Mouse (Mus musculus) bone marrow macrophage, adult 2 months (primary cell): ENCODE results near the gene Ubxn11. TPM values are rescaled to one million over a fixed set of nuclear protein-coding genes. Genes with fewer than 3 reads are reported as not detected.

ENCODE experiments used
- H3K27ac ChIP-seq: 2 replicates; pipeline ENCODE4 v1.5.1; 2012; ENCODE audit warnings: low read depth, low read length; ENCODE audit not compliant: insufficient read depth
- H3K4me1 ChIP-seq: 2 replicates; pipeline ENCODE4 v1.6.1; 2012; ENCODE audit warnings: low read length; ENCODE audit not compliant: control insufficient read depth, insufficient read depth
- H3K4me3 ChIP-seq: 2 replicates; pipeline ENCODE4 v1.5.1; 2012; ENCODE audit warnings: mild to moderate bottlenecking, low read length, moderate library complexity; ENCODE audit not compliant: insufficient read depth
- CTCF ChIP-seq: IDR thresholded peaks from 2 replicates; pipeline ENCODE4 v1.5.1; 2012; ENCODE audit warnings: low read depth, mild to moderate bottlenecking, low read length, moderate library complexity
- POLR2A ChIP-seq: IDR thresholded peaks from 2 replicates; pipeline ENCODE4 v1.6.1; 2012; ENCODE audit warnings: mild to moderate bottlenecking, low read depth, low read length, borderline replicate concordance
- polyA plus RNA-seq: library from polyadenylated mRNA; stranded (reverse); fragments of >200 nt; gene quantifications from 2 replicates; pipeline ENCODE4 v1.2.4, GENCODE M21; 2012; ENCODE audit not compliant: missing spikeins, insufficient read depth, insufficient read length

Gene Ubxn11
- polyA plus RNA-seq, 1 experiment: 5.8 TPM

GRCm38 (mm10) chr4:134102742-134103119 lies 361 bp downstream of the Ubxn11 start:
- Histone ChIP-seq H3K4me1 (peaks cover 35% of the 10 kb centered on the region), H3K4me3 (peak overlapping the region; percentile 96), H3K27ac (no peak overlapping the region)
- no peak for TF ChIP-seq POLR2A
- no peak for TF ChIP-seq CTCF

DNA sequence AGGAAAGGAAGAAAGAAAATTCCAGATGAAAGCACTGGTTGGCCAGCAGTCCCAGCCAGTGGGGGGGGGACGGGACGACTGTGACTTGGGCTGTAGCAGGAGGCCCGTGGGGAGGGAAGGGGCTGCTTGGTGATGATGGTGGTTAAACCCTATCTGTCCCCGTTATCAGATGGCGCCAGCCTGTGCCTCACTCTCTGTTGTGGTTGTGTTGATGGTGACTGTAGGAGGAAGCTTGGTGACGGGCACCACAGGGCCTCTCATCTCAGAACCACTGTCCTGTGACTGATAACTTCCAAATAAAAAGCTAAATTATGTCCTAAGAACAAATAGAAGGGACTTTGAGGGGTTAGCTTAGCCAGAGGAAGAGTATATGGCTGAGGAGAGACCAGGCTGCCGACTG lies 3.7 kb downstream of the Ubxn11 start:
- Histone ChIP-seq H3K27ac (no peak overlapping the region), H3K4me1 (peaks cover 29% of the 10 kb centered on the region), H3K4me3 (no peak overlapping the region)
- TF ChIP-seq CTCF (no peak), POLR2A (no peak)

- peaks cover 32% of the 10 kb centered on the region for H3K4me1 ChIP-seq
- TF ChIP-seq CTCF (no peak), POLR2A (no peak)
- H3K27ac ChIP-seq: no peak overlapping the region
- no peak overlapping the region for H3K4me3 ChIP-seq
Observed at GRCm38 (mm10) chr4:134107730-134108129, 5.4 kb downstream of the Ubxn11 start.

GRCm38 (mm10) chr4:134108196-134108595 lies 5.8 kb downstream of the Ubxn11 start:
- H3K4me1 ChIP-seq: peaks cover 32% of the 10 kb centered on the region

DNA sequence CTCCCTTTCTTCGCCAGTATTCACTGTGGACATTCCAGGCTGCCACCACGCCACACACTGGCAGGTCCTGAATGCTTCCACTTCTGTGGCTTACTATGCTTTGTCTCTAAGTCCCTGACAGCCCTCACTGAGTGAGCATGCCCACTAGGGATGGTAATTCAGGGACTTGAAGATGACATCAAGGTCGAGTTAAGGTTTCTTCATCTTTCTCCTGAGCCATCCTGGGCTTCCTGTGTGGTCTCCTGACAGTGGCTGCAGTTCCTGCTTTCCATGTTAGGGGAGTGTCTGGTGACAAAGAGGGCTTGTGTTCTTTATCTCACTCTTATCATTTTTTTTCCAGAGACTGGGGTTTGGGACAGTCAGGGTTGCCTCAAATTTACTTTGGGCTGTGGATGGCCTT lies 8.3 kb downstream of the Ubxn11 start:
- H3K4me3 ChIP-seq: no peak overlapping the region
- peaks cover 36% of the 10 kb centered on the region for H3K4me1 ChIP-seq
- TF ChIP-seq CTCF (no peak), POLR2A (no peak)
- no peak overlapping the region; the same call in 1 of the 2 replicates for H3K27ac ChIP-seq

More at GRCm38 (mm10) chr4:134108196-134108595, 5.8 kb downstream of the Ubxn11 start:
- H3K4me3 ChIP-seq: no peak overlapping the region
- no peak overlapping the region for H3K27ac ChIP-seq
- TF ChIP-seq CTCF (no peak), POLR2A (no peak)

GRCm38 (mm10) chr4:134112403-134112802 lies 10.0 kb downstream of the Ubxn11 start:
- no peak overlapping the region for H3K4me3 ChIP-seq
- TF ChIP-seq POLR2A (no peak), CTCF (no peak)
- no peak overlapping the region for H3K27ac ChIP-seq
- H3K4me1 ChIP-seq: peaks cover 38% of the 10 kb centered on the region

GRCm38 (mm10) chr4:134113356-134113994 lies 11.1 kb downstream of the Ubxn11 start:
- peaks cover 42% of the 10 kb centered on the region for H3K4me1 ChIP-seq
- TF ChIP-seq POLR2A (no peak), CTCF (no peak)
- H3K4me3 ChIP-seq: no peak overlapping the region
- no peak overlapping the region for H3K27ac ChIP-seq

- H3K4me3 ChIP-seq: no peak overlapping the region
- TF ChIP-seq POLR2A (no peak), CTCF (no peak)
- H3K4me1 ChIP-seq: peaks cover 42% of the 10 kb centered on the region
- no peak overlapping the region for H3K27ac ChIP-seq
Observed at GRCm38 (mm10) chr4:134114038-134114437, 11.7 kb downstream of the Ubxn11 start.

DNA sequence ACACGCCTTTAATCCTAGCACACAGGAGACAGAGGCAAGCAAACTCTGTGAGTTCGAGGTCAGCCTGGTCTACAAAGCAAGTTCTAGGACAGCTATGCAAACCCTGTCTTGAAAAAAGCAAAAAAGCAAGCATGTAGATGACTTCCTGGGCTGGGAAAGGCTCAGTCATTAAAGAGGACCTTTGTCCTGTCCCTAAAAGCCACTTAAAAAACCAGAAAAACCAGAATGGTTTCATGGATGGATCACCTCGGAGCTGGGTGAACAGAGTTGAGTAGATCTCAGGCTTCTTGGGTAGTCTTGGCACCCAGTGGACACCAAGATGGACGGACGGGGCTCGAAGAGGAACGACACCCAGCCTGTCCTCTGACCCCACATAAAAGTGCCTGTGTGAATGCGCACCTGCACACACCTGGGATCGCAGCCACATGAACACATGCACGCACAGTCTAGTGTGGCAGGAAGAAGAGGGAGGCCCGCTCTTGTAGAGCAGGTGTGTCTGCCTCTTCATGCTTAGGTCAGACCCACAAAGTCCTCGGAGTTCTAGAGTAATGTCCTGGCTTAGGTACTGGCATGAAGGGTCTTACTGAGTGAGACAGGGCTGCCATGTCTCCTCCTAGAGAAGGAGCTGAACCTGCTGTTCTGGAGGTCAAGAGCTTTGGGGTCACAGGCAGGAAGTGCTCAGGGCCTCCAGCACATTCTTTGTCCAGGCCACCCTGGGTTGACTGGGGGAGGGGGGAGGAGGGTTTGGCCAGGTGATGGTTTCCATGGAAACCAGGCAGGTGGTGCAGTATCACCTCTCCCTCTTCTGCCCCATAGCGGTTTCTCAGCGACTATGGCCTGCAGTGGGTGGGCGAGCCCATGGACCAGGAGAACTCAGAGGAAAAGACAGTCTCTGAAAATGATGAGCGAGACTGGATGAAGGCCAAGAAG lies 13.1 kb downstream of the Ubxn11 start:
- TF ChIP-seq POLR2A (no peak), CTCF (no peak)
- H3K4me1 ChIP-seq: peaks cover 46% of the 10 kb centered on the region
- no peak overlapping the region for H3K27ac ChIP-seq
- no peak overlapping the region for H3K4me3 ChIP-seq

DNA sequence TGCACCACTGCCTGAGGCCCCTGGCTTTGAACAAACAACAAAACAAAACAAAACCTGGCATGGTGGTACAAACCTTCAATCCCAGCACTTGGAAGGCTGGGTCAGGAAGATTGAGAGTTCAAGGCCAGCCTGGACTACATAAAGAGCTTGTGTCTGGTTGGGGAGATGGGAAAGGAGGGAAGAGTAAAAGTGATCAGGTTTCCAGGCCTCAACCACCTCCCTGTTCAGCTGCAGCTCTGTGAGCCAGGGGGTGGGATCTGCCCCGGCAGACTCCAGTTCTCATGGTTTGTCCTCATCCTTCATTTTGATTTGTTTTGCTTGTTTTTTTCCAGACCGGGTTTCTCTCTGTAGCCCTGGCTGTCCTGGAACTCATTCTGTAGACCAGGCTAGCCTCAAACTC lies 14.1 kb downstream of the Ubxn11 start:
- H3K27ac ChIP-seq: peak overlapping the region; percentile 90
- H3K4me1 ChIP-seq: peaks cover 51% of the 10 kb centered on the region

More for the DNA sequence above, 14.1 kb downstream of the Ubxn11 start:
- H3K4me3 ChIP-seq: no peak overlapping the region
- TF ChIP-seq CTCF (no peak), POLR2A (no peak)
